Mouse (Mus musculus): ENCODE measurements around the gene Fcrl6.

DNA sequence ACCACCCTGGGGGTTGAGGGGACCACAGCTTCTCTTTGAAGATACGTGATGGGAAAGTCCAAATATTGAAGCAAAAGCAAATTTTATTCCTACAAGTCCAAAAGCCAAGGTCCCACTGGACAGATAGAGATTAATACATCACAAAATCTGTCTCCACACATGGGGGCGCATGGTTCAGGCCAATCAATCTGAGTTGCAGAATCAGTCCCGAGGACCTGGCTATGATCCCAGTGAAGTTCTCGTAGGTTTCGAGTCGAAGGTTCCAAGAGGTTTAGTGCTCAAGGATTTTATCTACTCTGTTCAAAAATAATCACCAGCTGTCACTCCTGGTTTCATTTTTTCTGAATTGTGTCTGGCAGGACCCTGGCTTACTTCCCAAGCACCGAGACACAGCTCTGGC lies 51.3 kb downstream of the Fcrl6 start:
- TF ChIP-seq CTCF (IDR thresholded peaks at IDR 0.05; ENCODE audit: control insufficient read depth, insufficient read depth, low read length) (no peak), POLR2A (IDR thresholded peaks at IDR 0.05; ENCODE audit: borderline replicate concordance, control insufficient read depth, low read depth, low read length) (no peak)

Data from bone marrow, adult 2 months (tissue).